Mouse (Mus musculus): ENCODE measurements around the gene Nit2. TPM values are rescaled to one million over a fixed set of nuclear protein-coding genes. Genes with fewer than 3 reads are reported as not detected.

Gene Nit2
- total and polyA plus RNA-seq, 2 experiments from 2014 or later: 19.7 to 55.4 TPM

- no peak for TF ChIP-seq CTCF (IDR thresholded peaks at IDR 0.05)
- Histone ChIP-seq H3K36me3 (ENCODE audit: insufficient read depth, low read length) (no peaks in the 10 kb centered on the region), H3K4me3 (ENCODE audit: low read depth, low read length) (no peak overlapping the region), H3K4me2 (ENCODE audit: low read depth, low read length, poor library complexity, severe bottlenecking) (no peak overlapping the region), H3K9ac (replicated peaks; ENCODE audit: low read length, poor library complexity, severe bottlenecking) (no peak overlapping the region), H3K4me1 (ENCODE audit: insufficient read depth, low read length) (peaks cover 16% of the 10 kb centered on the region), H3K27ac (ENCODE audit: low read depth, low read length) (no peak overlapping the region), H3K9me3 (ENCODE audit: low read length) (no peaks in the 10 kb centered on the region), H3K27me3 (ENCODE audit: insufficient read depth, low read length) (no peaks in the 10 kb centered on the region)
- DNase-seq (ENCODE audit: low spot score) (no peak), ATAC-seq (ENCODE audit: low FRiP score) (no peak)
- 72% methylated on average over 4 of the region's 4 CpGs for WGBS
These were observed 40.9 kb downstream of the Nit2 start for GRCm38 (mm10) chr16:57126268-57126667.

GRCm38 (mm10) chr16:57122682-57123445 lies 44.3 kb downstream of the Nit2 start:
- Histone ChIP-seq H3K27ac (ENCODE audit: low read depth, low read length) (no peak overlapping the region), H3K4me3 (ENCODE audit: low read depth, low read length) (peak overlapping the region; percentile 99), H3K9ac (replicated peaks; ENCODE audit: low read length, poor library complexity, severe bottlenecking) (peak overlapping the region; percentile 99; the same call in 1 of the 2 replicates), H3K9me3 (ENCODE audit: low read length) (no peaks in the 10 kb centered on the region), H3K4me1 (ENCODE audit: insufficient read depth, low read length) (peaks cover 12% of the 10 kb centered on the region), H3K36me3 (ENCODE audit: insufficient read depth, low read length) (no peaks in the 10 kb centered on the region), H3K27me3 (ENCODE audit: insufficient read depth, low read length) (no peaks in the 10 kb centered on the region), H3K4me2 (ENCODE audit: low read depth, low read length, poor library complexity, severe bottlenecking) (peak overlapping the region; percentile 61)
- ATAC-seq (ENCODE audit: low FRiP score) (no peak), DNase-seq (ENCODE audit: low spot score) (no peak)
- whole genome bisulfite sequencing: 61% methylated on average over 6 of the region's 6 CpGs
- no peak for TF ChIP-seq CTCF (IDR thresholded peaks at IDR 0.05)

- Histone ChIP-seq H3K36me3 (ENCODE audit: insufficient read depth, low read length) (no peaks in the 10 kb centered on the region), H3K27ac (ENCODE audit: low read depth, low read length) (peak overlapping the region; percentile 99), H3K4me2 (ENCODE audit: low read depth, low read length, poor library complexity, severe bottlenecking) (peak overlapping the region; percentile 61), H3K9me3 (ENCODE audit: low read length) (no peaks in the 10 kb centered on the region), H3K4me3 (ENCODE audit: low read depth, low read length) (peak overlapping the region; percentile 99), H3K9ac (replicated peaks; ENCODE audit: low read length, poor library complexity, severe bottlenecking) (peak overlapping the region; percentile 99), H3K4me1 (ENCODE audit: insufficient read depth, low read length) (peaks cover 12% of the 10 kb centered on the region), H3K27me3 (ENCODE audit: insufficient read depth, low read length) (no peaks in the 10 kb centered on the region)
- no peak for TF ChIP-seq CTCF (IDR thresholded peaks at IDR 0.05)
- peak; percentile 26 for DNase-seq (ENCODE audit: low spot score)
- WGBS: 2% methylated on average over 59 of the region's 59 CpGs
- no peak; the same call in 1 of the 2 replicates for ATAC-seq (ENCODE audit: low FRiP score)
These were observed 45.2 kb downstream of the Nit2 start for GRCm38 (mm10) chr16:57121816-57122415.

- peak; percentile 99 for DNase-seq (ENCODE audit: low spot score)
- H3K27ac ChIP-seq (ENCODE audit: low read depth, low read length): peak within 1 kb of the TSS; percentile 99
- H3K4me2 ChIP-seq (ENCODE audit: low read depth, low read length, poor library complexity, severe bottlenecking): peak within 1 kb of the TSS; percentile 61
- H3K9me3 ChIP-seq (ENCODE audit: low read length): no peaks in the 10 kb centered on the region
- TF ChIP-seq CTCF (IDR thresholded peaks at IDR 0.05): no peak; the same call in none of the 2 replicates
- peaks cover 12% of the 10 kb centered on the region for H3K4me1 ChIP-seq (ENCODE audit: insufficient read depth, low read length)
- no peaks in the 10 kb centered on the region for H3K27me3 ChIP-seq (ENCODE audit: insufficient read depth, low read length)
- 1% methylated on average over 35 of the region's 37 CpGs for WGBS
- peak; percentile 100 for ATAC-seq (ENCODE audit: low FRiP score)
- H3K36me3 ChIP-seq (ENCODE audit: insufficient read depth, low read length): no peaks in the 10 kb centered on the region
- H3K4me3 ChIP-seq (ENCODE audit: low read depth, low read length): peak within 1 kb of the TSS; percentile 99
- H3K9ac ChIP-seq (replicated peaks; ENCODE audit: low read length, poor library complexity, severe bottlenecking): peak within 1 kb of the TSS; percentile 99
These were observed 46.0 kb downstream of the Nit2 start, which contains the start of gene Tomm70a for GRCm38 (mm10) chr16:57120913-57121815. Tomm70a (plus strand) TSS chr16:57121703.

GRCm38 (mm10) chr16:57117562-57117961 lies 49.6 kb downstream of the Nit2 start:
- TF ChIP-seq CTCF (IDR thresholded peaks at IDR 0.05): no peak

More at GRCm38 (mm10) chr16:57117562-57117961, 49.6 kb downstream of the Nit2 start:
- no peaks in the 10 kb centered on the region for H3K4me1 ChIP-seq (ENCODE audit: insufficient read depth, low read length)
- no peaks in the 10 kb centered on the region for H3K9me3 ChIP-seq (ENCODE audit: low read length)
- 0 out of 2 replicates have a peak, but pooled peaks cover 3% of the 10 kb centered on the region for H3K27me3 ChIP-seq (ENCODE audit: insufficient read depth, low read length)
- WGBS: 73% methylated on average over 2 of the region's 2 CpGs
- no peak for DNase-seq (ENCODE audit: low spot score)
- ATAC-seq (ENCODE audit: low FRiP score): no peak
- no peak overlapping the region for H3K27ac ChIP-seq (ENCODE audit: low read depth, low read length)
- H3K4me3 ChIP-seq (ENCODE audit: low read depth, low read length): no peak overlapping the region
- no peak overlapping the region for H3K4me2 ChIP-seq (ENCODE audit: low read depth, low read length, poor library complexity, severe bottlenecking)
- H3K36me3 ChIP-seq (ENCODE audit: insufficient read depth, low read length): no peaks in the 10 kb centered on the region
- H3K9ac ChIP-seq (replicated peaks; ENCODE audit: low read length, poor library complexity, severe bottlenecking): no peak overlapping the region
